Mouse (Mus musculus) liver, postnatal 0 days (tissue): ENCODE measurements at regions not wholly inside any gene's neighbourhood (a gene's known extent, or its start where the extent isn't known, plus 50 kb on each side); places are given as distances from the start of the nearest gene placed in this dataset.
"Not testable (repeated sequence)": the region's sequence is repeated elsewhere in the genome, so short reads cannot be mapped to it uniquely, and the experiment has no call there.

Source experiments
- ATAC-seq: fragments of 200-750 bp; cut with Nextera tagmentation; 2 replicates; pipeline ENCODE4 v1.8.0; 2017; ENCODE audit warnings: mild to moderate bottlenecking, moderate library complexity
- DNase-seq: peaks from one replicate; pipeline ENCODE4 v3.0.0-alpha.2; 2016
- H3K27ac ChIP-seq: fragments of 300-500 bp; sonication (generic); 2 replicates; pipeline ENCODE4 v1.5.1; 2014; ENCODE audit warnings: antibody characterized with exemption, moderate library complexity, mild to moderate bottlenecking, low read depth
- H3K27me3 ChIP-seq: fragments of 300-500 bp; sonication (generic); 2 replicates; pipeline ENCODE4 v1.6.1; 2014; ENCODE audit warnings: low read length, control low read depth, mixed read lengths; ENCODE audit not compliant: insufficient read depth
- H3K36me3 ChIP-seq: fragments of 300-500 bp; sonication (generic); replicated peaks from 2 replicates; pipeline ENCODE4 v1.6.1; 2014; ENCODE audit warnings: mild to moderate bottlenecking, control low read depth, low read length, moderate library complexity, mixed read lengths; ENCODE audit not compliant: insufficient read depth
- H3K4me1 ChIP-seq: fragments of 300-500 bp; sonication (generic); 2 replicates; pipeline ENCODE4 v1.6.1; 2014; ENCODE audit warnings: antibody characterized with exemption, mild to moderate bottlenecking, control low read depth; ENCODE audit not compliant: insufficient read depth
- H3K4me2 ChIP-seq: fragments of 300-500 bp; sonication (generic); 2 replicates; pipeline ENCODE4 v1.6.1; 2014; ENCODE audit warnings: low read depth, mild to moderate bottlenecking, low read length, moderate library complexity, mixed read lengths
- H3K4me3 ChIP-seq: fragments of 300-500 bp; sonication (generic); 2 replicates; pipeline ENCODE4 v1.5.1; 2014; ENCODE audit warnings: low read depth, low read length
- H3K9ac ChIP-seq: fragments of 300-500 bp; sonication (generic); replicated peaks from 2 replicates; pipeline ENCODE4 v1.6.1; 2014; ENCODE audit warnings: mild to moderate bottlenecking, moderate library complexity
- H3K9me3 ChIP-seq: fragments of 300-500 bp; sonication (generic); 2 replicates; pipeline ENCODE4 v1.6.1; 2016; ENCODE audit warnings: mild to moderate bottlenecking, control low read depth, low read length, mixed read lengths
- CTCF ChIP-seq: sonication (generic); IDR thresholded peaks from 2 replicates; pipeline ENCODE4 v1.5.1; 2016; ENCODE audit warnings: antibody characterized with exemption, low read depth
- EP300 ChIP-seq: IDR thresholded peaks from 2 replicates; pipeline ENCODE4 v1.6.1; 2016; ENCODE audit warnings: antibody characterized with exemption, low read depth, mild to moderate bottlenecking
- WGBS: fragments of 180-500 bp; shearing (Covaris S2); extraction: QIAGEN DNeasy Blood & Tissue Kit; methylation state at CpG from one replicate; pipeline ENCODE4 v1.1.7; 2014; ENCODE audit not compliant: insufficient replicate concordance; 5-methylcytosine and 5-hydroxymethylcytosine counted together

GRCm38 (mm10) chr19:27641001-27641400, 211.4 kb upstream of the Pum3 start:
- Histone ChIP-seq H3K27ac (no peak overlapping the region), H3K4me2 (no peak overlapping the region), H3K9me3 (no peaks in the 10 kb centered on the region), H3K4me1 (no peaks in the 10 kb centered on the region), H3K9ac (no peak overlapping the region), H3K27me3 (no peaks in the 10 kb centered on the region), H3K36me3 (no peaks in the 10 kb centered on the region), H3K4me3 (no peak overlapping the region)
- DNase-seq: no peak
- WGBS: 66% methylated on average over 3 of the region's 3 CpGs
- no peak for TF ChIP-seq EP300
- no peak for TF ChIP-seq CTCF
- no peak for ATAC-seq

GRCm38 (mm10) chr19:27633105-27633504, 203.5 kb upstream of the Pum3 start:
- Histone ChIP-seq H3K4me3 (no peak overlapping the region), H3K9me3 (no peaks in the 10 kb centered on the region), H3K9ac (no peak overlapping the region), H3K27me3 (no peaks in the 10 kb centered on the region), H3K4me2 (no peak overlapping the region), H3K27ac (no peak overlapping the region), H3K4me1 (no peaks in the 10 kb centered on the region), H3K36me3 (no peaks in the 10 kb centered on the region)
- DNase-seq (no peak), ATAC-seq (no peak)
- WGBS: 68% methylated on average over 6 of the region's 6 CpGs
- TF ChIP-seq CTCF (no peak), EP300 (no peak)

- no peak for TF ChIP-seq EP300
- no peak for TF ChIP-seq CTCF
- WGBS: 81% methylated on average over 1 of the region's 1 CpGs
These were observed 198.0 kb upstream of the Pum3 start for GRCm38 (mm10) chr19:27627626-27628025.

GRCm38 (mm10) chr19:27617522-27617921, 187.9 kb upstream of the Pum3 start:
- no peak for DNase-seq
- Histone ChIP-seq H3K4me1 (no peaks in the 10 kb centered on the region), H3K4me3 (no peak overlapping the region), H3K9ac (no peak overlapping the region), H3K4me2 (no peak overlapping the region), H3K9me3 (no peaks in the 10 kb centered on the region), H3K27ac (no peak overlapping the region), H3K27me3 (no peaks in the 10 kb centered on the region), H3K36me3 (no peaks in the 10 kb centered on the region)
- 56% methylated on average over 5 of the region's 5 CpGs for WGBS
- ATAC-seq: no peak
- TF ChIP-seq CTCF: no peak
- TF ChIP-seq EP300: no peak

More at GRCm38 (mm10) chr19:27627626-27628025, 198.0 kb upstream of the Pum3 start:
- no peak overlapping the region for H3K4me2 ChIP-seq
- H3K27ac ChIP-seq: no peak overlapping the region
- H3K36me3 ChIP-seq: no peaks in the 10 kb centered on the region
- ATAC-seq (no peak), DNase-seq (no peak)
- H3K4me1 ChIP-seq: no peaks in the 10 kb centered on the region
- no peak overlapping the region for H3K4me3 ChIP-seq
- no peaks in the 10 kb centered on the region for H3K27me3 ChIP-seq
- H3K9me3 ChIP-seq: no peaks in the 10 kb centered on the region
- no peak overlapping the region for H3K9ac ChIP-seq

- Histone ChIP-seq H3K36me3 (no peaks in the 10 kb centered on the region), H3K4me3 (no peak overlapping the region), H3K4me1 (peaks cover 8% of the 10 kb centered on the region; the same call in 1 of the 2 replicates), H3K9ac (no peak overlapping the region), H3K4me2 (no peak overlapping the region), H3K9me3 (no peaks in the 10 kb centered on the region), H3K27me3 (no peaks in the 10 kb centered on the region), H3K27ac (no peak overlapping the region)
- DNase-seq (no peak), ATAC-seq (peak; percentile 72; the same call in 1 of the 2 replicates)
- TF ChIP-seq EP300: no peak
- TF ChIP-seq CTCF: no peak
- WGBS: 73% methylated on average over 2 of the region's 2 CpGs
These were observed 177.3 kb upstream of the Pum3 start for GRCm38 (mm10) chr19:27606933-27607332.

GRCm38 (mm10) chr19:27603296-27603695, 173.7 kb upstream of the Pum3 start:
- Histone ChIP-seq H3K9ac (no peak overlapping the region), H3K4me3 (no peak overlapping the region), H3K36me3 (no peaks in the 10 kb centered on the region), H3K27me3 (no peaks in the 10 kb centered on the region), H3K9me3 (no peaks in the 10 kb centered on the region), H3K4me2 (no peak overlapping the region), H3K27ac (no peak overlapping the region), H3K4me1 (peaks cover 8% of the 10 kb centered on the region; the same call in 1 of the 2 replicates)
- DNase-seq (no peak), ATAC-seq (no peak)
- no peak for TF ChIP-seq EP300
- 35% methylated on average over 8 of the region's 8 CpGs for WGBS

- no peaks in the 10 kb centered on the region for H3K27me3 ChIP-seq
- no peak for TF ChIP-seq CTCF
- TF ChIP-seq EP300: no peak
- no peak overlapping the region for H3K27ac ChIP-seq
- H3K9ac ChIP-seq: no peak overlapping the region
- no peak for ATAC-seq
- DNase-seq: no peak
- WGBS: 79% methylated on average over 3 of the region's 3 CpGs
- H3K4me2 ChIP-seq: no peak overlapping the region
- H3K36me3 ChIP-seq: no peaks in the 10 kb centered on the region
- peaks cover 4% of the 10 kb centered on the region; the same call in 1 of the 2 replicates for H3K4me1 ChIP-seq
- H3K9me3 ChIP-seq: no peaks in the 10 kb centered on the region
- H3K4me3 ChIP-seq: no peak overlapping the region
These were observed 171.9 kb upstream of the Pum3 start for GRCm38 (mm10) chr19:27601551-27601950.

GRCm38 (mm10) chr19:27600386-27600785, 170.8 kb upstream of the Pum3 start:
- H3K4me2 ChIP-seq, H3K9me3 ChIP-seq, DNase-seq, H3K27me3 ChIP-seq, H3K9ac ChIP-seq, H3K4me1 ChIP-seq, H3K27ac ChIP-seq, ATAC-seq, H3K36me3 ChIP-seq, H3K4me3 ChIP-seq: not testable (repeated sequence)
- WGBS: 75% methylated on average over 9 of the region's 9 CpGs
